Mouse (Mus musculus) frontal cortex, adult (tissue): ENCODE data around the gene Gm6871.
"Not testable (repeated sequence)": the region's sequence is repeated elsewhere in the genome, so short reads cannot be mapped to it uniquely, and the experiment has no call there.

ENCODE experiments used
- ATAC-seq: cut with Nextera tagmentation; 2 replicates; pipeline ENCODE4 v1.9.2; 2017; ENCODE audit warnings: mild to moderate bottlenecking, moderate library complexity, mixed read lengths; ENCODE audit not compliant: low TSS enrichment

Gene Gm6871

DNA sequence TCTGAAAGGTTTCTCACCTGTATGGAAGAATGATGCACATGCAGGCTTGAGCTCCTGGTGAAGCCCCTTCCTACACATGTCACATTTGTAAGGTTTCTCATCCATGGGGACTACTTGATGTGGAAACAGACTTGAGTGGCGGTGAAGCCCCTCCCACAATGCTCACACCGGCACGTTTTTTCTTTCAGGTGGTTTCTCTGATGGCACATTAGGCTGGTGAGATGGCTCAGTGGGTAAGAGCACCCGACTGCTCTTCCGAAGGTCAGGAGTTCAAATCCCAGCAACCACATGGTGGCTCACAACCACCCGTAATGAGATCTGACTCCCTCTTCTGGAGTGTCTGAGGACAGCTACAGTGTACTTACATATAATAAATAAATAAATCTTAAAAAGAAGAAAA, at the start of gene Gm6871:
Gene Gm6871 (minus strand): TSS at position 101 of the 400 bp plus-strand sequence.
- not testable (repeated sequence) for ATAC-seq

DNA sequence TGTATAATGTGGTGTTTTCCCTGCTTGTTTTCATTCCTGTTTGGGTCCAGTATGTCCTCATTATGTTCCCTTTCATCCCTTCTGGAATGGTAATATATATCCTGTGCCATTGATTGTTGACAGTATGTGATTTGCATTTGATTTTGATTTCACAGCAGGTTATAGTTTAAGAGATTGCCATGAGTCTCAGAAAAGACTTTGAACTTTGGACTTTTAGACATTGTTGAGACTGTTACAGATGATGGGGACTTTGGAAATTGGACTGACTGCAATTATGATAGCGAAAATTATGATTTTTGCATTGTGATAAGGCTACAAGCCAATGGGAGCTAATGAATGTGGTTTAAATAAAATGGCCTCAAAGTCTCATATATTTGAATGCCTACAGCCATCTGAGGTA, 42.8 kb upstream of the Gm6871 start:
- not testable (repeated sequence) for ATAC-seq

DNA sequence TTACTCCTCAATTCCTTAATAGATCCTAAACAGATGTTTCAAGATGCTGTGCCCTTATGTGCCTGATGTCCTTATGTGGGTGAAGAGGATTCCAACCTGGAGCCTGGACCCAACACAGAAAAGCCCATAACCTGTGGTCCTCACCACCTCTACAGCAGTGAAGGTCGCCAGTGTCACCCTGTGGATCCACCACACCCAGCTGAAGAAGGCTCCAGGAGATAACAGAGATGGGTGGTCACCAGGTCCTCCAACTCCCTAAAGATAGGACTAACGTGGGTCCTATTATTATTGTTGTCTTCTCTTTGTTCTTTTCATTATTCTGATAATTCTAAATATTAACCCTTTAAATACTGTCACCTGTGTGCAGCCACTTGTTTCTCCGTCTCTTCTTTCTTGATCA, 38.2 kb upstream of the Gm6871 start:
- no peak for ATAC-seq

DNA sequence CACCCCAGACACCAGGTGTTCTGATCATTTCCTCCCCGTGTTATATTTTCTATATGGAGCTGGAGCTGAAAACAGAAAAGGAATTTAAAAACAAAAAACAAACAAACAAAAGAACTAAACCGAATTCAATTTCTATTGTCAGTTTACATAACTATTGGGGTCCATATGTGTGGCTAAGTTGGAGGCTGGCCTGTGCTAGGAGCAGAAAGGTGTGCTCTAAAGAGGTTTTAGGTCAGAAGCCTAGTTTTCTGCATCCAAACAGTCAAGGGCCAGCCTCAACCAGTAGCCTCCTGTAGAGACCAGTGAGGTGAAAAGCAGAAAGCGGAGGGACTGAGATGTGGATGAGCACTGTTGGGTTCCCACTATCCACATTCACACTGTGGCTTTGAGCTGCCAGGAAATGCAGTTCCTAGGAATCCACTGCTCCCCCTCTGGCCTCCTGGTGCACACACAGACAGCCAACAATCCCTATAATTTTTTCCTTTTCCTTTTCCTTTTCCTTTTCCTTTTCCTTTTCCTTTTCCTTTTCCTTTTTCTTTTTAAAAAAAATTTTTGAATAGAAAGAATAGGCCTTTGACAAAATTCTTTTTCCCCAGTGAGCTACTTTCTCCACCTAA, 26.6 kb upstream of the Gm6871 start:
- peak; percentile 58; the same call in 1 of the 2 replicates for ATAC-seq

DNA sequence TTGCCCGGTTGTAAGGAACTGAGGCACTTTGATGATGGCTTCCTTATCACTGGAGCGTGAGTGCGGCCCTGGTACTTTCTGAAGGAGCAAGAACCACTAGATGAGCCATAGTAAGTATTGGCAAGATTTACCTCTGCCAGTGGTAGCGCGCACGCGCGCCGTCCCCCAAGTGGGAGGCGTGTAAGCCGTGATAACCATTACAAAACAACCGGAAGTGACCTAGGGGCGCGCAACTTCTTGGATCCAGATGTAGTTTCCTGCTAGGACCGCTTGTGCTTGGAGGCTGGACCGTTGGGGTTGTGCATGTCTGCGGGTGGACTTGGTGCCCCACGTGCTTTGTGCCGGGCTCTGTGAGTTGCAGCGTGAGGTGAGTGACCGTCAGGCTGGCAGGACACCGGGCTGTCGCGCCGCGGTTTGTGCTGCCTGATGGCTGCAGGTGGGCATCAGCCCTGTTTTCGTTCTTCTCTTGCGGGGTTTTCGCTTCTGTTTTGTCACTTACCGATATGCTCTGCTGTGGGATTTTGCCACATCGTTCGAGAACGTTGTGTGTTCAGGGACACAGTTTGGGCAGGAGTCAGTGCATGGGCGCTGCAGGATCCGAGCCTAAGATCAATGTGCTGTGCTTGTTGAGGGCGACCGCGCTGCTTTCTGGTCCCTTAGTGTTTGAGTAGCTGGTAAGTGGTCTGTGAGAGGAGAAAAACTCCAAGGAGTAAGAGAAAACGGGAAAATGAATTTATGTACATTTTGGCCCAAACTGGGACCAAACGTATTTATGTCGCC, 25.8 kb upstream of the Gm6871 start, which contains the start of gene 2610021A01Rik:
Gene 2610021A01Rik (plus strand): TSS at position 197 of the 780 bp plus-strand sequence.
- peak; percentile 100 for ATAC-seq

DNA sequence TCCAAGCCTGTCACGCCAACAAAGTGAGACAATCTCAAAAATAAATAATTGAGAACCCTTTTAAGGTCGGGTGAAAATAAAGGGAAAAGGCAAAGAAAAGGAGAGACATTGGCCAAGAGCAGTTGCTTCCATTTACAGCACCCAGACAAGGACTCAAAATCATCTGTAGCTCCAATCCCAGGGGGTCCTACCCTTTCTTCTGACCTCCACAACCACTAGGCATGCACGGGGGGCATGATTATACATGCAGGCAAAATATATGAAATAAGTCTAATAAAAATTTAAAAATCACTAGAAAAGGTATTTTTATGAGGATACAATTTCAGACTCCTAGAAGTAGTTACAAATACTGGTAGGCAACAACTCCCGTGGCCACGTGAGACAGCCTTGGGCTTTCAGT, 25.2 kb upstream of the Gm6871 start:
- ATAC-seq, result no peak

DNA sequence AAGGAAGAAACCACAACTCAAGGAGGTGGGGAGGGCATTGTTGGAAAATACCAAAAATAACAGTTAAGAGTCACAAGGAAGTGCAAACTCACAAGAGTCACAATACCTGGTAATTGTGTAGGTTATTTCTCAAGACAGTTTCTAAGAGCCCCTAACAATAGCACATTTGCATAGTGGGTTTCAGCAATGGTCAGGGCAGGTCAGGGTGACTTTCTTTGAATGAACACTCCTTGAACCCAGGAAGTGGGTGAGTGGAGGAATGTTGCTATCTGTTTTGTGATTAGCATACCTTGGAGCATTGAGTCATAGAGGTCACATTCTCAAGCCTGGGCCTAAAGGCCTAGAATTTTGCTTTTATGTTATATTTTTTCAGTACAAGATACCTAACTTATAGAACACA, 14.4 kb upstream of the Gm6871 start:
- ATAC-seq, result not testable (repeated sequence)

DNA sequence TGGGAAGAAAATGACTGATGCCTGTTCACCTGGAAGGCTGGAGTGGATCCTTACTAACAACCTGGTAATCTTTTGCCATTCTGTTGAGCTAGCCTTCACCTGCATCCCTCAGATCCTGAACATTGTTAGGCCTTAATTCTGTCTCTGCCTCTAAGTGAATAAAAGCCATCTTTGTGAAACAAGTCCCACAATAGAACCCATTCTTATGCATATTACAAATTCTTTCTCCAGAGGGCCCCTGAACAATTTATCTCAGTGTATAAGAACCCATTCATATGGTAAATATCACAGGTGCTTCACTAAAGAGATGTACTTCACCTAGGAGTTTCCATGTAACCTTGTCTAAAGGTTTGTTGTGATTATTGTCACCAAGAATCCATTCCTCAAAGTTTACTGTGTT, 8.6 kb upstream of the Gm6871 start:
- ATAC-seq, result no peak

DNA sequence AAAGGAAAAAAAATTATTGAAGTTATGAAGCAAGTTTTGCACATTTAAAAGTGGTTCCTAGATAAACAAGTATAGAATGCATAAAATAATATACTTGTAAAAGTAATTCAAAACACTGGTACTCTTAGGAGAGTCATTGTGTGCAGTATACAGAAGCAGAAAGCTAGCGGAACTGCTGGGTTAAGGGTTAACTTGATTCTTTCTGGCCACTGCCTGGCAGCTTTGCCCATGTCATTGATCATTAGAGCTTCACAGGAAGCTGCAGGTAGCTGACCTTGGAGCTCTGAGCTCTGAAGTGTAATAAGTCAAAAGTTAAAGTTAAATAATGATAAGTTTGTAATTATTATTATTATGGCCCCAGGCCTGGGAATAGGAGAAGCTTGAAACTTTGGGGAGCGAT, 4.5 kb upstream of the Gm6871 start:
- no peak for ATAC-seq

DNA sequence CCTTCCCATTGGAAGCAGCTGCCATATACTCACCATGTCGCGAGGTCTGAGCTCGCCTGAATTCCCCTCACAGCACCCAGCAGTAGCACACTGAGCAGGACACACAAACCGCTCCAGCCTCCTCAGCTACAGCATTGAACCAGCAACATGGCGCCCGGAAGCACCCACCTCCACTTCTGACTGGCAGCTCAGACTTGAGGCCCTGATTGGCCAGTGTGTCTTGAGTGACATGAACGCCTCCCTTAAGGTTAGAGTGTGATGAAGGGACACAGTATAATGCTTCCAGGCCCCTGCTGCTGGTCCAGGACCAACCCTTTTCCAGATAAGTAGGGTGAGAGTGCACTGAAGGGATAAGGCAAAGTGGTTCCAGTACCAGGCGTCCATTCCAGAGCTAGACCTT, 12.8 kb downstream of the Gm6871 start:
- no peak for ATAC-seq

DNA sequence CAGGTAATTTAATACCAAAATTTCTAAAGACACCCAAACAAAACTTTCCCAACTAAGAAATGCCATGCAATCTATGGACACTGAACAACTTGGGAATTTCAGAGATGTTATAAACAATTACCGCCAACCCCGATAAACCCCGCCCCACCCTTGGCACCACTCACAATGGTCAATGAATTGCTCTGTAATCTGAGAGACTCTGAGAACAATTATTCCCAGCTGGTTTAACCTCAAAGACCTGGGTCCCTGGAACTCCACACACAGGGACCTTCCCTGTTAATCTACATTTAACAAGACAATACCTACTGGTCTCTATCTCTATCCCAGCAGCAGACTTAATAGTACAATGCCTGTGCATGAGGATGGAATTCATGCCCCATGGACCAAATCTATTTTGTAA, 60.8 kb downstream of the Gm6871 start:
- no peak for ATAC-seq

DNA sequence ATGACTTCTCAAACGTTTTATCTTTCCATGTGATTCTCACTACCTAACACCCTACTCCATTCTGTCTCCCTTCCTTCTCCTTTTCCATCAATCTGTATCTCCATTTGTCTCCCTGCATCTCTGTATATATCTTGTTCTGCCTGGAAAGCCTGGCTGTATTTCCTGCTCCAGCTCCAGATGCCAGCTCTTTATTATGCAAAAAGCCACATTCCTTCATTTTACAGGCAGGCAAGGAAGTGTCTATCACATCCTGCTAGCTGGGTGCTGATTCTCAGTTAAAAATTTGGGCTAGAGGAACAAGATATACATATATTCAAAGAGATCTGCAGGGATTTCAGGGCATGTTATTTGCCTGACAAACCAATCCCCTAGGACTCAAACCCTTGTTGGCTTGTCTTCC, 61.3 kb downstream of the Gm6871 start:
- no peak for ATAC-seq

DNA sequence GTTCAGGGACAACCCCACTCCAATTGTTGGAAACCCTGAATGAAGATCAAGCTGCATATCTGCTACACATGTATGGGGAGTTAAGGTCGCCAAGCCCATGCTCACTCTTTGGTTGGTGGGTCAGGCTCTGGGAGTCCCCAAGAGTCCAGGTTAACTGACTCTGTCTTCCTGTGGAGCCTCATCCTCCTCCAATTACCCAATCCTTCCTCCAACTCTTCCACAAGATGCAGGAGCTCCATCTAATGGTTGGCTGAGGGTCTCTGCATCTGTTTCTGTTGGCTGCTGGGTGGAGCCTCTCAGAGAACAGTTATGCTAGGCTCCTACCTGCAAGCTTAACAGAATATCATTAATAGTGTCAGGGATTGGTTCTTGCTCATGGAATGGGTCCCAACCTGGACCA, 71.1 kb downstream of the Gm6871 start:
- ATAC-seq, result no peak

DNA sequence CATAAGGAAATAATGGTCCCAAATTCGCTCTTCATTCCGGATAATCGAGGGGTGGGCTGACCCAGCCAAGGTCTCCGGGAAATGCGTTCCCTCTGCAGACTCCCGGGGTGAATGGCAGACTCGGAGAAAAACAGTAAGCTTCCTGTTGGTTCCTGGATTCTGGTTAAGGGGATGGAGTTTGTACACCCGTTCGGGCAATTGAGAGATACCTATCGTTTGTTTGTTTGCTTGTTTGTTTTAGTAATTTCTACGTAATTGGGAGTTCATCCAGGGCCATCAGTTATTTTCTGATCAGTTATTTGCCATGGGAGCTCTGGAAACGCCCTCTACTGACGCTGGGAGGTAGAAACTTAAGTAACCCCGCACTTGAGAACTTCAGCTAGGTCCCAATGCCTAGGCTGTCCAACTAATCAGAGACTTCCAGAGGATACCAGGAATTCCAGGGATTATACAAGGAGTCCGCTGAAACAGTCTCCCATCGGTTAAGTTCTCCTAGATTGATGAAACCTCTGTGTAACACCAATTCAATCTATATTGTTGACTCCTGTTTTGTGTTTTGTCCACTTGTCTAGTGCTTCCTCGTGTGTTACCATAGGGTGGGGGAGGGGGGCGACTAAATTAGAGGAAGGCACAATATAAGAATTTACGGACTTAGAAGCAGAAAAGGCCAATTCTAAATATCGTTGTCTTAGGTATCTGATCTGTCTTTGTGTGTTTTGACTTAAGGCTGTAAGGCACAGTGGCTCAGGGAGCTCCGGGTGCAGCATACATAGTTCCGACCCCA, 73.1 kb downstream of the Gm6871 start:
- peak; percentile 50 for ATAC-seq

DNA sequence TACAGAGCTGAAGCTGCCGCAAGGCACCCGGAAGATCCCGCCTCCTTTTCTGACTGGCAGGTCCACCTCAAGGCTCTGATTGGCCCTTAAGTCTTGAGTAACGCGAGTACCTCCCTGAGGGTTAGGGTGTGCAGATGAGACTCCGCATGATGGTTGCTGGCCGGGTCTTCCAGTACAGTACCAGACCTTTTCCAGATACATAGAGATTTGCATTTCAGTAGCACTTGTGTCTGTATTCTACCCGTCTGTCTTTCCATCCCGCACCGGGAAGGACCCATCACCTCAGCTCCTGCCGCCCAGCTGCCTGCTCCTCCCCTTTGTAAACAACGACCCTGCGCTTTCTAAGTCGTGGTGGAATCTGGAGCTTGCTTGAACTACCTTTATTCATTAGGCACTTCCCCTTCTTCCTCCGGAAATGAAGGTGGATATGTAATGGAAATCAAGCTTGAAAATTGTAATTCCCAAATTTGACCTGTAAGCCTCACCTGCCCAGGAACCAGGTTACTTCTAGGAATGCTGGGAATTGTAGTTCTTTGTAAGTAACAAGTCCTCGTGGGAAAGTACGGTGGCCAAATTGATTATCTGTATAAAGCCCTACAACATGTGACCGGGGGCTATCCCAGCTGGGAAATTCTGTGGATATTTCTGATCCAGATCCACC, 73.9 kb downstream of the Gm6871 start, which contains the start of the genes Gm20449 and AW146154:
Gene Gm20449 (minus strand): TSS at position 29 of the 661 bp plus-strand sequence.
Gene AW146154 (minus strand): TSS at position 502 of the 661 bp plus-strand sequence.
- ATAC-seq, result peak; percentile 100

DNA sequence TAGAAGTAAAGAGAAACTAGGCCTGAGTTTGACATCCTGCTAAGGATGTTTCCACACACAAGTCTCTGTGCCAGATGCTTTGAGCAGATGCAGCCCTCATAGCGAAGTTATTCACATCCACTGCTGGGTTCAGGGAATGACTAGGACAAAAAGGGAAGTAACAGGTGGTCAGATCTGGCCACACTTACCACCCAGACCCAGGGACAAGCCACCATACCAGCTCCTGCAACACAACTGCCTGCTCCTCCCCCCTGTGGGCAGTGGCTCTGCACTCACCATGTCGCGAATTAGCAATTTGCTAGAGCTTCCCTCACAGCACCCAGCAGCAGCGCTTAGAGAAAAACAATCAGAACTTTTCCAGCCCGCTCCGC, 74.5 kb downstream of the Gm6871 start:
- not testable (repeated sequence) for ATAC-seq

DNA sequence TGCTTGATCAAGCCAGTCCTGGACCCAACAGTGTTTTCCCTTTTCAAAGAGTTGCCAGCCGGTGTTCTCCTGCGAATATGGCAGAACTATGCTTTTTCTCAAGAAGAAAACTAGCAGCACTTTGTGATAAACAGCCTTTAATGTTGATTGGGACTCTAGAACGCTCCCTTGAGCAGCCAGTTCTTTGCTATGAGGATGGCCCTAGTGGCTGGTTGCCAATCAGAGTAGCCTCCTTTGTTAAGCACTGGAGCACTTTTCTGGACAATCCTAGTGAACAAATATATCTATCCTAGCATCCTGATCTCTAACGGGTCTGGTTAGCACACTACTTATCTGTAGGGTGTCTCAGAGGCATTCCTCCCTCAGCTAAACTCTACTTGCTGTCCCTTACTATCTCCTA, 75.0 kb downstream of the Gm6871 start:
- not testable (repeated sequence) for ATAC-seq

DNA sequence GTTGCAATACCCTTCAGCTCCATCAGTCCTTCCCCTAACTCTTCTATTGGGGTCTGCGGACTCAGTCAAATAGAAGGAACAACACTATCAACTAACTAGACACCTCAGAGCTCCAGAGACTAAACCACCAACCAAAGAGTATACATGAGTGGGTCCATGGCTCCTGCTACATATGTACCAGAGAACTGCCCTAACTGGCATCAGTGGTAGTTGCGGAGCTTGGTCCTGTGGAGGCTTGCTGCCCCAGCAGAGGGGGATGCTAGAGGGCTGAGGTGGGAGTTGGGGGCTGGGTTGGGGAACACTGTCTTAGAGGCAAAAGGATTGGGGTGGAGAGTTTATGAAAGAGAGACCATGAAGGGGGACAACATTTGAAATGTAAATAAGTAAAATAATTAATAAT, 75.6 kb downstream of the Gm6871 start:
- no peak for ATAC-seq
